Mouse (Mus musculus) frontal cortex, adult 2 months (tissue): ENCODE data around the gene Gria3. TPM values are rescaled to one million over a fixed set of nuclear protein-coding genes. Genes with fewer than 3 reads are reported as not detected.

Experiments
- DNase-seq, 2 experiments: peaks; one replicate each; pipeline ENCODE4 v3.0.0; 2022; ENCODE audit warnings: low spot score in 1 of 2; ENCODE audit errors: extremely low spot score in 1 of 2
- polyA plus RNA-seq: library from polyadenylated mRNA; depleted of rRNA; stranded (reverse); fragments of >200 nt; gene quantifications from 2 replicates; pipeline ENCODE4 v1.2.3, GENCODE M21; 2012

Gene Gria3
- polyA plus RNA-seq, 1 experiment: 144 TPM

GRCm38 (mm10) chrX:41564898-41565297, 164.2 kb downstream of the Gria3 start:
- peak; percentile 5 to 34 for DNase-seq

- DNase-seq: peak in 1 of 2 experiments; percentile 23
Observed at GRCm38 (mm10) chrX:41573079-41573478, 172.4 kb downstream of the Gria3 start.

- no peak for DNase-seq
Observed at GRCm38 (mm10) chrX:41578797-41579196, 178.1 kb downstream of the Gria3 start.

GRCm38 (mm10) chrX:41587692-41588091, 187.0 kb downstream of the Gria3 start:
- DNase-seq: no peak

GRCm38 (mm10) chrX:41607181-41607580, 206.5 kb downstream of the Gria3 start:
- no peak for DNase-seq

- peak in 1 of 2 experiments; percentile 54 for DNase-seq
Observed at GRCm38 (mm10) chrX:41614920-41615319, 214.3 kb downstream of the Gria3 start.

- DNase-seq: no peak
Observed at GRCm38 (mm10) chrX:41616928-41617327, 216.3 kb downstream of the Gria3 start.

- DNase-seq: peak; percentile 2 to 14
Observed at GRCm38 (mm10) chrX:41618396-41618795, 217.7 kb downstream of the Gria3 start.

GRCm38 (mm10) chrX:41633576-41633975, 232.9 kb downstream of the Gria3 start:
- no peak for DNase-seq

- no peak for DNase-seq
Observed at GRCm38 (mm10) chrX:41644954-41645353, 244.3 kb downstream of the Gria3 start.

- no peak for DNase-seq
Observed at GRCm38 (mm10) chrX:41657791-41658190, 257.1 kb downstream of the Gria3 start.

GRCm38 (mm10) chrX:41688869-41689268, 288.2 kb downstream of the Gria3 start:
- no peak for DNase-seq

- no peak for DNase-seq
Observed at GRCm38 (mm10) chrX:41692076-41692475, 291.4 kb downstream of the Gria3 start.
